8 mouse cellular contexts compared by ENCODE assay signal in genomic region chr6:48601271-48602079, GRCm38 (mm10). TPM values are rescaled to one million over a fixed set of nuclear protein-coding genes. Genes with fewer than 3 reads are reported as not detected.
A peak's percentile ranks its signal among the peaks of the same experiment; 100 is the strongest.
DNase-seq lines count a peak whose midpoint lies in the region; ATAC-seq and TF ChIP-seq lines count a peak whose summit lies in the region.

Zfp775 (plus strand) TSS chr6:48602063.

- DNase-seq in MN1 (ENCODE audit: low spot score), result peak; percentile 92
- peak; percentile 97 for DNase-seq in cerebellum, adult 9-10 months
- peak; percentile 96 for DNase-seq in hindbrain, embryonic 10.5 days (ENCODE audit: low spot score)
- DNase-seq in layer of hippocampus, adult 9-11 months, result peak; percentile 96
- peak; percentile 96 for DNase-seq in ovary, adult 18-20 months (ENCODE audit: low spot score)
- DNase-seq in thymus, adult 2 months, result peak; percentile 94

- TF ChIP-seq POLR2A in thymus, adult 2 months (IDR thresholded peaks at IDR 0.05; ENCODE audit: control insufficient read depth, extremely low read depth, insufficient read depth, low read length, poor library complexity), result peak; percentile 79

- H3K4me3 ChIP-seq in hindbrain, embryonic 10.5 days, result peak within 1 kb of the TSS; percentile 68
- peak within 1 kb of the TSS; percentile 91 for H3K4me3 ChIP-seq in lung, embryonic 16.5 days (ENCODE audit: low read length)
- H3K4me3 ChIP-seq in thymus, adult 2 months (ENCODE audit: control insufficient read depth, insufficient read depth, low read length), result peak within 1 kb of the TSS; percentile 96

- peak; percentile 92 for ATAC-seq in frontal cortex, adult (ENCODE audit: low TSS enrichment)
- peak; percentile 100 for ATAC-seq in lung, embryonic 16.5 days (ENCODE audit: low read depth)

- peaks cover 41% of the 10 kb centered on the region for H3K36me3 ChIP-seq in hindbrain, embryonic 10.5 days
- H3K36me3 ChIP-seq in lung, embryonic 16.5 days (ENCODE audit: control insufficient read depth, insufficient read depth, low read length), result peaks cover 34% of the 10 kb centered on the region
- H3K36me3 ChIP-seq in thymus, adult 2 months (ENCODE audit: control insufficient read depth, insufficient read depth, low read length), result no peaks in the 10 kb centered on the region

- 5% methylated on average over 42 of the region's 42 CpGs for WGBS in hindbrain, embryonic 10.5 days
- 5% methylated on average over 42 of the region's 42 CpGs for WGBS in lung, embryonic 16.5 days
- 5% methylated on average over 42 of the region's 42 CpGs for WGBS in thymus, adult 2 months

- peaks cover 16% of the 10 kb centered on the region for H3K9me3 ChIP-seq in hindbrain, embryonic 10.5 days
- peaks cover 15% of the 10 kb centered on the region for H3K9me3 ChIP-seq in lung, embryonic 16.5 days (ENCODE audit: control insufficient read depth, low read length)

- H3K4me1 ChIP-seq in hindbrain, embryonic 10.5 days (replicated peaks), result peaks cover 28% of the 10 kb centered on the region
- peaks cover 13% of the 10 kb centered on the region for H3K4me1 ChIP-seq in lung, embryonic 16.5 days (replicated peaks; ENCODE audit: control insufficient read depth, insufficient read depth, low read length)
- peaks cover 7% of the 10 kb centered on the region for H3K4me1 ChIP-seq in thymus, adult 2 months (replicated peaks; ENCODE audit: control insufficient read depth, insufficient read depth, low read length)

- no peak; the same call in 1 of the 2 replicates for TF ChIP-seq CTCF in thymus, adult 2 months (IDR thresholded peaks at IDR 0.05; ENCODE audit: borderline replicate concordance, control insufficient read depth, extremely low read depth, insufficient read depth, low read length, poor library complexity)

- H3K4me2 ChIP-seq in lung, embryonic 16.5 days (ENCODE audit: low read depth, low read length), result peak within 1 kb of the TSS; percentile 98

- peak within 1 kb of the TSS; percentile 96 for H3K27ac ChIP-seq in hindbrain, embryonic 10.5 days
- peak within 1 kb of the TSS; percentile 73 for H3K27ac ChIP-seq in lung, embryonic 16.5 days (ENCODE audit: low read length)
- H3K27ac ChIP-seq in thymus, adult 2 months (ENCODE audit: control insufficient read depth, insufficient read depth, low read length), result no peak within 1 kb of the TSS

- H3K9ac ChIP-seq in lung, embryonic 16.5 days (ENCODE audit: low read length), result peak within 1 kb of the TSS; percentile 88

- H3K27me3 ChIP-seq in hindbrain, embryonic 10.5 days (ENCODE audit: insufficient read depth, poor library complexity, severe bottlenecking), result no peaks in the 10 kb centered on the region
- no peaks in the 10 kb centered on the region for H3K27me3 ChIP-seq in lung, embryonic 16.5 days (ENCODE audit: control insufficient read depth, insufficient read depth, low read depth, low read length)
- no peaks in the 10 kb centered on the region for H3K27me3 ChIP-seq in thymus, adult 2 months (ENCODE audit: control insufficient read depth, insufficient read depth, low read length)

RNA-seq across cellular contexts. Expression of gene Zfp775, which starts in this region (rescaled TPM):
- polyA plus RNA-seq in hindbrain, embryonic 10.5 days (2016; fragmentation: Nextera tagmentation; extraction: Ambion mirVana), result 10.5 and 12.5 TPM in 2 replicates
- polyA plus RNA-seq in lung, embryonic 16.5 days (2015; fragmentation: Nextera tagmentation; extraction: Ambion mirVana), result 6.2 and 7.4 TPM in 2 replicates
- polyA plus RNA-seq in thymus, adult 2 months (2012; rRNA removed), result 8.2 and 10.2 TPM in 2 replicates
